Mouse (Mus musculus): ENCODE data around the gene Hist1h2bm. TPM values are rescaled to one million over a fixed set of nuclear protein-coding genes. Genes with fewer than 3 reads are reported as not detected.
"Not testable (repeated sequence)": the region's sequence is repeated elsewhere in the genome, so short reads cannot be mapped to it uniquely, and the experiment has no call there.

Hist1h2bm gene
- polyA plus RNA-seq, 1 experiment from 2014 or later = 1.0 TPM

GRCm38 (mm10) chr13:21718381-21719080, 3.3 kb upstream of the Hist1h2bm start:
- H3K36me3 ChIP-seq (ENCODE audit: control insufficient read depth, insufficient read depth, low read length) = no peaks in the 10 kb centered on the region
- H3K4me2 ChIP-seq (replicated peaks; ENCODE audit: low read depth) = peak overlapping the region; percentile 55
- H3K9ac ChIP-seq (ENCODE audit: low read length) = peak overlapping the region; percentile 55
- ATAC-seq (ENCODE audit: low FRiP score, low TSS enrichment) (no peak), DNase-seq (ENCODE audit: low spot score) (no peak)
- WGBS = 54% methylated on average over 4 of the region's 4 CpGs
- H3K9me3 ChIP-seq (ENCODE audit: control insufficient read depth, low read length) = no peaks in the 10 kb centered on the region
- no peak for TF ChIP-seq CTCF (IDR thresholded peaks at IDR 0.05; ENCODE audit: low read depth)
- H3K27ac ChIP-seq (replicated peaks) = no peak overlapping the region; the same call in 1 of the 2 replicates
- H3K4me3 ChIP-seq (ENCODE audit: low read depth, low read length) = peak overlapping the region; percentile 27
- no peaks in the 10 kb centered on the region for H3K27me3 ChIP-seq (ENCODE audit: control insufficient read depth, insufficient read depth, low read length)
- H3K4me1 ChIP-seq (replicated peaks; ENCODE audit: control insufficient read depth, insufficient read depth) = peaks cover 8% of the 10 kb centered on the region

- peak overlapping the region; percentile 58 for H3K4me2 ChIP-seq (replicated peaks; ENCODE audit: low read depth)
- H3K27ac ChIP-seq (replicated peaks) = peak overlapping the region; percentile 78
- 2% methylated on average over 19 of the region's 44 CpGs for WGBS
- H3K9me3 ChIP-seq (ENCODE audit: control insufficient read depth, low read length); H3K36me3 ChIP-seq (ENCODE audit: control insufficient read depth, insufficient read depth, low read length); DNase-seq (ENCODE audit: low spot score); H3K4me1 ChIP-seq (replicated peaks; ENCODE audit: control insufficient read depth, insufficient read depth); H3K27me3 ChIP-seq (ENCODE audit: control insufficient read depth, insufficient read depth, low read length): not testable (repeated sequence)
- peak overlapping the region; percentile 33 for H3K4me3 ChIP-seq (ENCODE audit: low read depth, low read length)
- H3K9ac ChIP-seq (ENCODE audit: low read length) = peak overlapping the region; percentile 31; the same call in 1 of the 2 replicates
- ATAC-seq (ENCODE audit: low FRiP score, low TSS enrichment) = peak; percentile 11; the same call in 1 of the 2 replicates
Measured at GRCm38 (mm10) chr13:21721107-21721756, 612 bp upstream of the Hist1h2bm start.

DNA sequence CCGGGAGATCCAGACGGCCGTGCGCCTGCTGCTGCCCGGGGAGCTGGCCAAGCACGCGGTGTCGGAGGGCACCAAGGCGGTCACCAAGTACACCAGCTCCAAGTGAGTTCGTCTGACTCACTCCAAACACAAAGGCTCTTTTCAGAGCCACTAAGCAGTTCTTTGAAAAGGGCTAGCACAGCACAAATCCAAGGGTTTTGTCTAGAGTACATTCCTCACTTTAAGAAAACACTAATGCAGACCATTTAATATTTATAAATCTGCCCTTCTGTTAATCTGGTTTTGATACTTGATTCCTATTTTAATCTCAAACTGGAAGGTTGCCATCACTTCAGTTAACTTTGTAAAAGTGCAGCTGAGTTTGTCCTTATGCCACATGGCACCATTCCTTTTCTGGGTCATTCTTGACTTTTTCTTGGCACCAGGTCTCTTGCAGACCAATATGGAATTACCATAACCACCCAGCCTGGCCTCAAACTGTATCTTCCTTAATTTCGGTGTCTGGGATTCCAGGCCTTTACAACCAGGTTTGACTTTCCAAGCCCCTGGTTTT, 605 bp downstream of the Hist1h2bm start:
- H3K27ac ChIP-seq (replicated peaks) = peak overlapping the region; percentile 82
- no peaks in the 10 kb centered on the region for H3K9me3 ChIP-seq (ENCODE audit: control insufficient read depth, low read length)
- H3K4me3 ChIP-seq (ENCODE audit: low read depth, low read length) = no peak overlapping the region
- H3K4me2 ChIP-seq (replicated peaks; ENCODE audit: low read depth) = peak overlapping the region; percentile 46
- ATAC-seq (ENCODE audit: low FRiP score, low TSS enrichment) = peak; percentile 72
- no peaks in the 10 kb centered on the region for H3K36me3 ChIP-seq (ENCODE audit: control insufficient read depth, insufficient read depth, low read length)
- DNase-seq (ENCODE audit: low spot score) = no peak
- H3K9ac ChIP-seq (ENCODE audit: low read length) = no peak overlapping the region
- H3K4me1 ChIP-seq (replicated peaks; ENCODE audit: control insufficient read depth, insufficient read depth) = peaks cover 5% of the 10 kb centered on the region
- no peaks in the 10 kb centered on the region for H3K27me3 ChIP-seq (ENCODE audit: control insufficient read depth, insufficient read depth, low read length)
- 3% methylated on average over 11 of the region's 11 CpGs for WGBS
- TF ChIP-seq EP300 (optimal IDR thresholded peaks at IDR 0.05) (no peak), CTCF (IDR thresholded peaks at IDR 0.05; ENCODE audit: low read depth) (no peak)

DNA sequence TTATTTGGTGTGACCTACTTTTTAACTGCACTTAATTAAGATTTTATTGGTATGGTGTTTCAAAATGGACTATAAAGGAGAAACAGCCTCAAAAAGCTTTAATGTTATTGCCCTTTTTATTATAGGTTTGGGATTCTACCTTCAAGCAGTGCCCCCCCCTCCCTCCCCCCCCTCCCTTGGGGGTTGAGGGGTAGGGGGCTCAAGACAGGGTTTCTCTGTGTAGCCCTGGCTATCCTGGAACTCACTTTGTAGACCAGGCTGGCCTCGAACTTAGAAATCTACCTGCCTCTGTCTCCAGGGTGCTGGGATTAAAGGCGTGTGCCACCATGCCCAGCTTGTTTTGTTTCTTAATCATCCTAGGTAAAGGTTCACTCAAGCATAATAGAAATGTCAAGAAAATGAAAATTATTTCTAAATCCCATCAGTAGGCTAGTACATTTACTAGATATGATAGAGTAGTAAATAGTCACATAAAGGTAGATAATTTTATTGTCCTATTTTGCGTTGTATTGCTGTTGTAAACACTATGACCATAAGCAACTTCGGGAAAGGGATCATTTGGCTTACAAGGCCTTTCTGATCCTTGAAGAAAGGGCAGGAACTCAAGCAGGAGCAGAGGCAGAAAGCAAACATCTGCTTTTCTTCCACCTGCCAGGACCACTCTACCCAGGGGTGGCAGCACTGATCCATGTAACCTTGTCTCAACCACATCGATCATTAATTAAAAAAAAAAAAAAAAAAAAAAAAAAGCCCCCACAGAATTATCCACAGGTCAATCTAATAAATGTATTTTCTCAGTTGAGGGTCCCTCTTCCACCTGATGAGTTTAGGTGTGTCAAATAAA, 1.4 kb downstream of the Hist1h2bm start:
- no peak overlapping the region for H3K4me2 ChIP-seq (replicated peaks; ENCODE audit: low read depth)

DNA sequence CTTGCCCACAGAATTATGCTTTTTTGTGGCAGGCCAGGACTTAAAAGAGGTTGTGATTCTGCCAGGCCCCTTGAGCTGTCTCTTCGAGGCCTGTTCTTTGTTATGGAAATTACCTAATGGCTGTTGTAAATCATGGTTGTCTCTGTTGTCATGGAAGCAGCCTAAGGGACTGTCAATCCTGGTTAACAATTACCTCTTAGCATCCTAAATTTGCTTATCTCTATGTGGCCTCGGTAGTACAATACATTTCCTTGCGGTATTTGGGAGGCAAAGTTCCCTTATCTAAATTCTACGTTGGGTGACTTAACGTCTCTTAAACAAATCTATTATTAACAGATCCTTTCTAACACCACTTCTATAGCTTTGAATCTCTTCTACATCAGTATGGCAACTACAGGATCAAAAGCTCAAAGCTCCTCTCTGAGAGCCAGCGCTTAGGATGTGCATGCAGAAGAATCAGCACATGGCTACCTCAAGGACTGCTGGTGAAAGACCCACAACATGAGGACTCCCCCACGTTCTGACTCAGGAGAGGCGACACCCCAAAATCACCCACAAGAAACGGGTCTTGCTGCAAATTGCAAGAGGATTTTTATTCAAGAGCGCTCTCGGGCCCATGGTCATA, 6.2 kb downstream of the Hist1h2bm start:
- Histone ChIP-seq H3K36me3 (ENCODE audit: control insufficient read depth, insufficient read depth, low read length) (no peaks in the 10 kb centered on the region), H3K4me2 (replicated peaks; ENCODE audit: low read depth) (no peak overlapping the region), H3K27ac (replicated peaks) (no peak overlapping the region), H3K9me3 (ENCODE audit: control insufficient read depth, low read length) (no peaks in the 10 kb centered on the region), H3K4me1 (replicated peaks; ENCODE audit: control insufficient read depth, insufficient read depth) (no peaks in the 10 kb centered on the region), H3K27me3 (ENCODE audit: control insufficient read depth, insufficient read depth, low read length) (no peaks in the 10 kb centered on the region), H3K4me3 (ENCODE audit: low read depth, low read length) (no peak overlapping the region), H3K9ac (ENCODE audit: low read length) (no peak overlapping the region)
- TF ChIP-seq CTCF (IDR thresholded peaks at IDR 0.05; ENCODE audit: low read depth) (no peak), EP300 (optimal IDR thresholded peaks at IDR 0.05) (no peak)
- DNase-seq (ENCODE audit: low spot score) = no peak
- ATAC-seq (ENCODE audit: low FRiP score, low TSS enrichment) = no peak
- 48% methylated on average over 11 of the region's 11 CpGs for whole genome bisulfite sequencing

More for the DNA sequence above, 1.4 kb downstream of the Hist1h2bm start:
- peak; percentile 32 for TF ChIP-seq CTCF (IDR thresholded peaks at IDR 0.05; ENCODE audit: low read depth)
- TF ChIP-seq EP300 (optimal IDR thresholded peaks at IDR 0.05) = no peak
- WGBS = 34% methylated on average over 5 of the region's 5 CpGs
- no peak overlapping the region for H3K9ac ChIP-seq (ENCODE audit: low read length)
- H3K27me3 ChIP-seq (ENCODE audit: control insufficient read depth, insufficient read depth, low read length) = no peaks in the 10 kb centered on the region
- no peak overlapping the region for H3K4me3 ChIP-seq (ENCODE audit: low read depth, low read length)
- no peaks in the 10 kb centered on the region for H3K9me3 ChIP-seq (ENCODE audit: control insufficient read depth, low read length)
- H3K36me3 ChIP-seq (ENCODE audit: control insufficient read depth, insufficient read depth, low read length) = no peaks in the 10 kb centered on the region
- H3K27ac ChIP-seq (replicated peaks) = no peak overlapping the region
- peaks cover 2% of the 10 kb centered on the region; the same call in 1 of the 2 replicates for H3K4me1 ChIP-seq (replicated peaks; ENCODE audit: control insufficient read depth, insufficient read depth)
- no peak for ATAC-seq (ENCODE audit: low FRiP score, low TSS enrichment)
- no peak for DNase-seq (ENCODE audit: low spot score)

All from stomach, postnatal 0 days (tissue).